Mouse (Mus musculus) right cerebral cortex, postnatal 36 days (tissue): ENCODE data around the gene Entpd1.

Experiments
- DNase-seq, 2 experiments: peaks; one replicate each; pipeline ENCODE4 v3.0.0; 2022; ENCODE audit warnings: low spot score in 2 of 2, mixed read lengths in 1 of 2

Entpd1 gene

GRCm38 (mm10) chr19:40628950-40629349 is 16.8 kb downstream of the Entpd1 start:
- no peak for DNase-seq

- peak; percentile 56 to 71 for DNase-seq
These were observed 17.9 kb downstream of the Entpd1 start for GRCm38 (mm10) chr19:40630096-40630495.

GRCm38 (mm10) chr19:40630606-40631005 is 18.4 kb downstream of the Entpd1 start:
- DNase-seq, result peak in 1 of 2 experiments; percentile 36

GRCm38 (mm10) chr19:40632193-40632592 is 20.0 kb downstream of the Entpd1 start:
- DNase-seq, result no peak

DNA sequence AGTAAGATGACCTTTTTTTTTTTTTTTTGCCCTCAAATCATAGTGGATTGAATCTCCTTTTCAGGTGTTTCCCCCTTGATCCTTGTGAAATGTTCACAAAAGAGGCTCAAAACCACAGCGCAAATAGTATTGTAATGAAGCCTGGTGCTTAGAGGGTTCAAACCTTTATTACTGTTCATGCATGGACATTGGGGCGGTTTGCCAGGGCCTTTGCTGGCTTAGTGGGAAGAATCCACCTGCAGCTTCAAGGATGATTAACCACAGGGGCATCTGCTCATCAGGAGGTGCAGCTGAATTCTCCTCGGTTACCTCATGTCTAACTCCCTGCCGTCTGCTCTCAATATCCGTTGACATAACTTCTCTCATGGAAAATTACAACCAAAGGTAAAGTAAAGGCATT is 20.5 kb downstream of the Entpd1 start:
- DNase-seq, result no peak

GRCm38 (mm10) chr19:40633144-40633543 is 21.0 kb downstream of the Entpd1 start:
- DNase-seq, result no peak

GRCm38 (mm10) chr19:40637091-40637490 is 24.9 kb downstream of the Entpd1 start:
- no peak for DNase-seq

- DNase-seq, result no peak
These were observed 25.4 kb downstream of the Entpd1 start for GRCm38 (mm10) chr19:40637601-40638000.

- DNase-seq, result no peak
These were observed 26.4 kb downstream of the Entpd1 start for GRCm38 (mm10) chr19:40638582-40638981.

DNA sequence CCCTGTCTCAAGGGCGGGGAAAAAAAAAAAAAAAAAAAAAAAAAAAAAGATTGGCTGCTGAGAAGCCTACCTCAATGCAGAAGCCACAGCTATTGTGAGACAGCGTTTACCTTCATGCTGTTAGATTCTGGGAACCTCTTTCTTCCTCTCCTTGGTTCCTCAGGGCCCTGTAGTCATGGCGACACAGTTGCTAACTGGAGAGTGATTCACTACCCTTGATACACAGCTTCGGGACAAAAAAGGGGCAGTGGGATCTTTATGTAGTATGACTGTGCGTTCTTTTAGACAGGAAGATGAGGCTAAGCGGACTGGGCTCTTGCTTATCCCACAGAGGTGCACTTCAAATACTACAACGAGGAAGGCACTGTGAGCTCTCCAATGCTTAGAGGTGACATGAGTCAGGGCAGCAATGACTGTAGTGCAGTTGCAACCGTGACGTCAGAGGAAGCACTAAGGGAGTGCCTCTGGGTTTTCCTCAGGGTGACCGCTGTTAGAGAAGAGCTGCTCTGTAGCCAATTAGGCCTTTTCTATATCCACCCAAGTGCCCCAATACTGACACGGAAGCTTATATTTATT is 27.7 kb downstream of the Entpd1 start:
- no peak for DNase-seq

DNA sequence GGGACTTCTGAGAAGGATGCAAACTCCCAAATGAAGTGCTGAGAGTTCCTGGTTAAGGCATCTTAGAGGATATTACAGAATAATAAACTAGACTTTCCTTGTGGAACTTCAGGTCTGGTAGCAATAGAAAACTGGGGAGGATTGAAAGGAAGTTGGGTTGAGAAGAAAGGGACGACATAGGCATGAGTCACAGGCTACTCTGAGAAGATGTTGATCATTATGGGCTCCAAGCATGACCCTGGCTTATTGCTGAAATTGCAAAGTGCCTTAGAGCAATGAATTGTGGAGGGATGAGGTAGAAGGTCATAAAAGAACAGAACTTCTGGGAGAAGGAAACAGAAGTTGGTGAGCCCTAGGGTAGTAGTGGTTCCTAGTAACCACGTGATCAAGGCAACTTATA is 28.6 kb downstream of the Entpd1 start:
- DNase-seq, result no peak

GRCm38 (mm10) chr19:40643846-40644245 is 31.7 kb downstream of the Entpd1 start:
- no peak for DNase-seq

DNA sequence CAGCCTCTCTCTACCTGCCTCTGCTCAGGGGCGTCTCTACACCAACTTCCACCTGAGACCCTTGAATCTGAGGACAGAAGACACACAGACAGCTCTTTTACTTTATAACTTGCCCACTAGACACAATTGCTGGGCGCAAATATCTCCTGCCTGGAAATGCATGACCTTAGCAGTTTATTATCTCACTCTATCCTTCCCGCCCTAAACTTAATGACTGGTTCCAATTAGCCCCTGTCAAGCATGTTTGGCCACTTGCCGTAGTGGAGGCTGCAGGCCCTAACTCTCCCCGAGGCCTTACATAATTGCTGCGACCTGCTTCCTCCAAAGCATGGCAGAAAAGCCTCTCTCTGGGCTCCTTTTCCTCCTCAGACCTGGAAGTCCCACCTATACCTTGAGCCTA is 34.2 kb downstream of the Entpd1 start:
- no peak for DNase-seq

- DNase-seq, result no peak
These were observed 35.4 kb downstream of the Entpd1 start for GRCm38 (mm10) chr19:40647319-40648158.

DNA sequence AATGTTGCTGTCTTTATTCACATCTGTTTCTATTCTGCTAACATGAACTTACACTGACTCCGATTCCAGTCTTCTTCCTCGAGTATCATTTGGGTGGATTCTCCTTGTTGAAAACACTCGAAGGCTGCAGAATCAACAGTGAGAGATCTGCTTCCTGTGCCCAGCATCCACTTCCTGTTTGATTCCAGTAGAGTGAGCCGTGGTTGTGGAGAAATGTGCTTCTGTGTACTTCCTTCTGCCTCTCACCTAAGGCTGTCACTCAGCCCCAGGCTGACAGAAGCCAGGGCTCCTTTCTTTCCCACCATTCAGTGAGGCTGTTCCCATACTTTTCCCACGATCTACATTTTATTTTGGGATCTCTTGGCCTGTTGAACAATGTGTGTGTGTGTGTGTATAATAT is 37.9 kb downstream of the Entpd1 start:
- DNase-seq, result no peak

DNA sequence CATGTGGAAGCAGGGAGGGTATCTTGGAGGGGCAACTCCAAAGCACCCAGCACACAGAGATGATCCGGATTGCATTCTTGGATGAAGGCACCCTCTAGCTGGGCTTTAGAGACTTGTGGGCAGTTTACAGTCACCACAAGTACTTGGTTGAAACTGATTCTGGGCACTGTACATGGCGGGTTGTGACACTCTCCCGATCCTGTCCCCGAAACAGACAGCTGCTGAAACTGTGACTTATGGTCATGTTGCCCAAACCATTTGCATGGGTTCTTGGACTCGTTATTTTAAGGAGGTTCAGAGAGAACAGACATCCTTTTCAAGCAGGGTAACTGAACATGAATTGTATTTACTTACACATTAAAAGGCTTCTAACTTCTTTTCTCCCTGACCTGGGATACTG is 44.0 kb downstream of the Entpd1 start:
- no peak for DNase-seq

GRCm38 (mm10) chr19:40658281-40658680 is 46.1 kb downstream of the Entpd1 start:
- DNase-seq, result no peak

DNA sequence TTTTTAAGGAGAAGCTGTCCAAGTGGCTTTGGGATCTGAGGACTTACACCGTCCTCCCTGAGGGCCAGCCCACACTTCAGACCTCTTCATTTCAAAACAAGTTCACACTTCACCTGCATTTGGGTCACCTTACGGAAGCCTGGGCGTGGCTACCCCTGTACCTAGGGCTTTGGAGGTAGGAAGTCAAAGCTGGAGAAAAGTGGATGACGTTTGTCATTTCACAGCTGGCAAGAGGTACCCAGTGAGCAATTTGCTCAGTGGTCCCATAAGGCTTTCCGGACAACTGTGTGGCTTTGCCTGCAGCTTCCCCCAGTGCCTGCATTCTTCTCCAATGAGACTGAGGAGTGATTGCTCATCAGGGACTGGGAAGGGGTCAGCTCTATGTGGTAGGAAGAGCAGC is 46.8 kb downstream of the Entpd1 start:
- no peak for DNase-seq

DNA sequence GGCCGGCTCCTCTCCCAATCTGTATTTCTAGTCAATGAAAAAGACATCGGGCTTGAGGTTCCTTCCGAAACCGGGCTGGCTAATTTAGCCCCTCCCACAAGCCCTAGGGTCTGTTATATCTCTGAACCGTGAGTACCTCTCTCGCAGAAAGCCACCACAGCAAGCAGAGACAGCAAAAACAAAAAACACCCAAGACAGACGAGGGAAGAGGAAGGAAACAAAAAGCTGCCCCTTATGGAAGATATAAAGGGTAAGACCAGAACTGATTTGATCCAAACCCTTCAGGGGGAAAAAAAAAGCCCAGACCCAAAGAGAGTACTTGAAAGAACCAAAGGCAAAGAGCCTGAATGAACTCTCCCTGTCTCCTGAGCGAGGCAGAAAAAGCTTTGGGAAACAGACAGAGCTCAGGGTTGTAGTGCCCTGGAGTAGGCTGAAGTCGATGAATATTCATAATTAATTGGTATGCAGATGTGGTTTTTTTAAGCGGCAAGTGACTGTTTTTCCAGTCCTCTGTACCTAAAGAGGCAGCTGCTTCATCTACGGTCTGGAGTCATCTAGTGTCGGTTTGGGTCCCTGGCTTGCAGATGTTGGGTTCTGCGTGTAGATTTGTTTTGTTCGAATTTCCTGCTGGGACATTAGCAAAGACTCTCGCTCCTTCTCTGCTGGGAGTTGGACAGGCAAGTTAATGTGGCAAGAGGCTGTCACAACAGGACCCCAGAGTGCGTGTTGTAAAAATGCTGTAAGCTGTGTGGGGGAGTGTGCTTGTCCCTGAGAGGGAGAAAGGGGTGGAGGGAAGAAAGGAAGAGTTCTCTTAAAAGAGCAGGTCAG is 47.7 kb downstream of the Entpd1 start:
- DNase-seq, result no peak

- DNase-seq, result no peak
These were observed 48.3 kb downstream of the Entpd1 start for GRCm38 (mm10) chr19:40660510-40660909.

- no peak for DNase-seq
These were observed 48.9 kb downstream of the Entpd1 start for GRCm38 (mm10) chr19:40661108-40661507.

GRCm38 (mm10) chr19:40661874-40662273 is 49.7 kb downstream of the Entpd1 start:
- no peak for DNase-seq

- no peak for DNase-seq
These were observed 50.6 kb downstream of the Entpd1 start for GRCm38 (mm10) chr19:40662727-40663126.
